Mouse (Mus musculus): ENCODE data around the gene Cbarp. TPM values are rescaled to one million over a fixed set of nuclear protein-coding genes. Genes with fewer than 3 reads are reported as not detected.

Gene Cbarp
- total and polyA plus RNA-seq, 2 experiments from 2014 or later, result 1.1 to 5.9 TPM

DNA sequence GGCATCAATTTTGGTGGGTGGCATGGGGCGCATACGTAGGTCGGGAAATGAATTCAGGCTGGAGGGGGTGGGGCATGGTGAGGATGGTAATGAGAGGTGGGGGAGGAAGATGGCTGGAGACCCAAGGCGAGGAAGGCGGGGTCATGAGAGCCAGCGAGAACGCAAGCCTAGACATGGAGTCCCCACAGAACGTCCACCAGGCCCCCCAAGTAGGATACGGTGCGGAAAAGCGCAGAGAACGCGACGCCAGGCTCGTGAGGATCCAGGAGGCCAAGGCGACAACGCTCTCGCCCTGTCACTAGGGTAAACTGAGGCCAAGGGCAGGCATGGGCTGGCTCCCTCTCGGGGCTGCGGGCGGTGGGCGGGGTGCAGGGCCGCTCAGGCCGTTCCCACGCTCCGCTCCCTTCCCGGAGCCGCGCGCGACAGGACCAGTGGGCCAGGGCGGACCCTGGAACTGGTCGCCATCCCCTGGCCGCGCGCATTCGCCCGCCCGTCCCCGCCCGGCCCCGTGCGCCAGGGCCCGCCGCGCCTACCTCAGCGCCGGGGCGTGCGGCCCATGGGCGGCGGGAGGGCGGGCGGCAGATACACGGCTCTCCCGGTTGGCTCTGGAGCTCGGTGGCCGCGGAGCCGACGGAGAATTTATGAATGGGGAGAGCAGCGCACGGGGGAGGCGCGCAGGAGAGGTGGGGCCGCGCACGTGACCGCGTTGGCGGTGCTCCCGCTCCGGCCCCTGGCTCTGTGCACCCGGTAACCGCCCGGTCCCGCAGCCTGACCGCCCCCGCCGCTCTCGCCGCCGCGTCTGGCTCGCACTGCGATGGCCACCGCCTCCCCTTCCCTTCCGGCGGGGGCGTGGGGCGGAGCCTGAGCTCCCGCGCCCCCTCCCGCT, 1.8 kb downstream of the Cbarp start, which contains the start of gene Atp5d:
TSS of gene Atp5d (plus strand) at position 80 of the 886 bp plus-strand sequence.
- no peak; the same call in 1 of the 2 replicates for TF ChIP-seq EP300 (IDR thresholded peaks at IDR 0.05; ENCODE audit: low read depth)
- WGBS, result under 1% methylated on average over 76 of the region's 94 CpGs
- H3K36me3 ChIP-seq (replicated peaks; ENCODE audit: control insufficient read depth, insufficient read depth, low read length), result peaks cover 5% of the 10 kb centered on the region
- no peak for ATAC-seq (ENCODE audit: insufficient read depth, low read depth)
- H3K9me3 ChIP-seq (replicated peaks; ENCODE audit: control insufficient read depth, low read length), result no peaks in the 10 kb centered on the region
- no peak within 1 kb of the TSS for H3K27ac ChIP-seq (ENCODE audit: low read depth)
- H3K9ac ChIP-seq (replicated peaks; ENCODE audit: low read depth, low read length), result peak within 1 kb of the TSS; percentile 63
- peak within 1 kb of the TSS; percentile 99 for H3K4me2 ChIP-seq (ENCODE audit: low read depth, low read length)
- DNase-seq (ENCODE audit: low spot score), result no peak
- H3K4me3 ChIP-seq (ENCODE audit: low read depth, low read length), result peak within 1 kb of the TSS; percentile 67
- H3K27me3 ChIP-seq (ENCODE audit: control insufficient read depth, insufficient read depth, low read length), result peaks cover 22% of the 10 kb centered on the region; the same call in 1 of the 2 replicates
- H3K4me1 ChIP-seq (ENCODE audit: control insufficient read depth, insufficient read depth), result peaks cover 29% of the 10 kb centered on the region

DNA sequence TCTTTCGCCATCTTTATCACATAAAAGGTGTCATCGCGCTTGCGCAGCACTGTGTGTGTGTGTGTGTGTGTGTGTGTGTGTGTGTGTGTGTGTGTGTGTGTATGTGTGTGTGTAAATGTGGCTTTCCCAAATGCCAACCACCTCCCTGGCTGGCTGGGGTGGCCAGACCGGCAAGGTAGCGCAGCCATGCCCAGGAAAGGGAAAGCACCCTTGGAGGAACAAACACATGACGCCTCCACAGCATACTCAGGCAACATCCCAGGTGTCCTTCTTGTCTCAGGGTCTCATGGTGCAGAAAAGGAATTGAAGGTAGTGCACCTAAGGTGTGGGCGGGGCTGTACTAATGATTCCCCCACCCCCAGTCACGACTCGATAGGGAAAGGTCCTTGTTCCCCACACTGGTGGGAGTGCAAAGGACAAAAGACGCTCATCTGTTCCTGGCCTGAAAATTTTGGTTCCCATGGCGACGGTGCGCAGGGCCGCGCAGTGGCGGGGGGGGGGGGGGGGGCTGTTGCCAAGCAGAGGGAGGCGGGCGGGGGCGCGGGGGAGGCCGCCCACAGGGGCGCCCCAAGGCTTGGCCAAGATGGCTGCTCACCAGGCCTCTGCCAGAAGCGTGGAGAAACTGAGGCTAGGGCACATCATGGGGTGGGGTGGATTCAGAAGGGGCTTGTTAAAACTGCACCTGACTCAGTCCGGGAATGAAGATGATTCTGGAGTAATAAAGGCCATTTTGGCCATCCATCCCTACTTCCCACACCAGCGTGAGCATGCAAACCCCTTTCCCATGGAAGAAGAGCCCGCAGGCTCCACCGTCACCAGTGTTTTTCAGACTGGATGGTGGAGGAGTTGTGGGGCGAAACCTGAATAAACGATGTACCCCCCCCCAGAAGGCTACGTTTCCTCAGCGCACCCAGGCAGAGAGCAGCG, 2.7 kb downstream of the Cbarp start:
- WGBS, result 7% methylated on average over 32 of the region's 33 CpGs
- H3K27ac ChIP-seq (ENCODE audit: low read depth), result no peak overlapping the region
- H3K36me3 ChIP-seq (replicated peaks; ENCODE audit: control insufficient read depth, insufficient read depth, low read length), result no peaks in the 10 kb centered on the region
- no peak overlapping the region; the same call in 1 of the 2 replicates for H3K9ac ChIP-seq (replicated peaks; ENCODE audit: low read depth, low read length)
- TF ChIP-seq EP300 (IDR thresholded peaks at IDR 0.05; ENCODE audit: low read depth) (no peak), CTCF (IDR thresholded peaks at IDR 0.05; ENCODE audit: low read depth) (no peak)
- peaks cover 22% of the 10 kb centered on the region; the same call in 1 of the 2 replicates for H3K27me3 ChIP-seq (ENCODE audit: control insufficient read depth, insufficient read depth, low read length)
- peaks cover 22% of the 10 kb centered on the region for H3K4me1 ChIP-seq (ENCODE audit: control insufficient read depth, insufficient read depth)
- peak overlapping the region; percentile 67 for H3K4me3 ChIP-seq (ENCODE audit: low read depth, low read length)
- DNase-seq (ENCODE audit: low spot score), result no peak
- H3K9me3 ChIP-seq (replicated peaks; ENCODE audit: control insufficient read depth, low read length), result no peaks in the 10 kb centered on the region
- no peak for ATAC-seq (ENCODE audit: insufficient read depth, low read depth)
- H3K4me2 ChIP-seq (ENCODE audit: low read depth, low read length), result peak overlapping the region; percentile 99

DNA sequence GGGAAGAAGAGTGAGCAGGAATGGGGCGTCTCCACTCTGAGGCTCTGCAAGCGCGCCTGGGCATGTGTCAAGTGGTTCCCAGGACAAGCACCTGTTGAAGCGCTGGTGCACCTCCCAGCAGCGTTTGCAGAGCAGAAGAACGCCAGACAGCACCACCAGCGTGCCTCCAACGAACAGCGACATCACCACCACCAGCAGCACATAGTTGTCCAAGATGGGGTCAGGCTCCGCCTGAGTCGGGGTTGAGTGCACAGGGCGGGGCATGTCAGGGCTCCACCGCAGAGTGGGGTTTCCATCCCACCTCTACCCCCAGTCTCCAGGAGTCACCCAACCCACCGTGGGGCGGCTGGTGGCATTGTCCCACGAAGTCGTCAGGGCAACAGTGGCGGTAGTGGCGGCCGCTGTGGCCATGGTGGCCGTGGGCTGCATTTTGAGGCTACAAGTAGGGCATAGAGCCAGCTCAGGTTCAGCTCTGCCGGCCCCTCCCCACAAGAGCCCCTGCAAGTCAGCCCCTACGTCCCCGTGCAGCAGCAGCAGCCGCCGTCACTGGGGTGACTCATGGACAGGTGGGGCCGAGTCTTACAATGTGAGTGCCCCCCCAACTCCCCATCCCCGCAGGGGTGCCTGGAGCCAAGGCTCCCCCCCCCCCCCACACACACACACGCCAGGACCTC, 3.5 kb downstream of the Cbarp start:
- DNase-seq (ENCODE audit: low spot score), result no peak
- peaks cover 22% of the 10 kb centered on the region for H3K4me1 ChIP-seq (ENCODE audit: control insufficient read depth, insufficient read depth)

DNA sequence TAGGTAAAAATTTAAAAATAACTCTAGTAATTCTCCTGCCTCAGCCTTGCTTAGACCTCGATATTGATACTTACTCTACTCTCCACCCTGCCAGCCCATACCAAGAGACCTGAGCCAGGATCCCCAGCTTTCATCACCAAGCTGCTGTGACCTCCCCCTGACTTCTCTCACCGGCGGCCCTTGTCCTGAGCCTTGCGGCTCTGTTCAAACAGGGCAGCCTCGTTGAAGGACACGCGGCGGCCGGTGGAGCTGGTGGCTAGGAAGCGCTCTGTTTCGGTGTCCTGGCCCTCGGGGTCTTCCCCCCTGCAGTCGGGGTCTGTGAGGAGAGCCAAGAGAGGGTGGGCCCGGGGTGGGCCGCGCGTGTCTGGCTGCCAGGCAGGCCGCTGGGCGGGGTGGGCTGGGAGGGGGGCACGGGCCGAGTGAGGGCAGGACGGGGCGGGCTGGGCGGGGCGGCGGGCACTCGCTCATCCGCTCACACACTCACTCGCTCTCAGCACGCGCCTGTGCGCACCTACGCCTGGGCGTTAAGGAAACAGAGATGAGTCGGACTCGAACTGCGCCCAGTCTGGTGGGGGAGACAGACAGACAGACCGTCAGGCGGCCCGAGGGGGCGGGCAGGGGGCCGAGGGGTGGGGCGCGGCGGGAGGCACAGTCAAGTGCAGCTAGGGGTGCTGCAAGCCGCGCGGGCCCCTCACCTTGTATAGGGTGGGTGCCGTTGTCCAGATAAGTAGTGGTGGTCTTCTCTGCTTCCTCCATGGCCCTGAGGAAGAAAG, 4.3 kb downstream of the Cbarp start:
- Histone ChIP-seq H3K36me3 (replicated peaks; ENCODE audit: control insufficient read depth, insufficient read depth, low read length) (peaks cover 8% of the 10 kb centered on the region), H3K9me3 (replicated peaks; ENCODE audit: control insufficient read depth, low read length) (no peaks in the 10 kb centered on the region), H3K4me3 (ENCODE audit: low read depth, low read length) (peak overlapping the region; percentile 27; the same call in 1 of the 2 replicates), H3K4me2 (ENCODE audit: low read depth, low read length) (peak overlapping the region; percentile 99), H3K4me1 (ENCODE audit: control insufficient read depth, insufficient read depth) (peaks cover 22% of the 10 kb centered on the region), H3K27me3 (ENCODE audit: control insufficient read depth, insufficient read depth, low read length) (peaks cover 22% of the 10 kb centered on the region; the same call in 1 of the 2 replicates), H3K9ac (replicated peaks; ENCODE audit: low read depth, low read length) (no peak overlapping the region), H3K27ac (ENCODE audit: low read depth) (no peak overlapping the region)
- 24% methylated on average over 42 of the region's 49 CpGs for WGBS
- no peak for DNase-seq (ENCODE audit: low spot score)
- ATAC-seq (ENCODE audit: insufficient read depth, low read depth), result no peak
- no peak for TF ChIP-seq EP300 (IDR thresholded peaks at IDR 0.05; ENCODE audit: low read depth)
- TF ChIP-seq CTCF (IDR thresholded peaks at IDR 0.05; ENCODE audit: low read depth), result no peak

More for the DNA sequence above, 3.5 kb downstream of the Cbarp start:
- peak overlapping the region; percentile 99 for H3K4me2 ChIP-seq (ENCODE audit: low read depth, low read length)
- peaks cover 22% of the 10 kb centered on the region; the same call in 1 of the 2 replicates for H3K27me3 ChIP-seq (ENCODE audit: control insufficient read depth, insufficient read depth, low read length)
- H3K27ac ChIP-seq (ENCODE audit: low read depth), result no peak overlapping the region
- no peaks in the 10 kb centered on the region for H3K9me3 ChIP-seq (replicated peaks; ENCODE audit: control insufficient read depth, low read length)
- TF ChIP-seq EP300 (IDR thresholded peaks at IDR 0.05; ENCODE audit: low read depth) (no peak), CTCF (IDR thresholded peaks at IDR 0.05; ENCODE audit: low read depth) (no peak)
- 10% methylated on average over 29 of the region's 29 CpGs for WGBS
- H3K9ac ChIP-seq (replicated peaks; ENCODE audit: low read depth, low read length), result no peak overlapping the region
- peak overlapping the region; percentile 27 for H3K4me3 ChIP-seq (ENCODE audit: low read depth, low read length)
- ATAC-seq (ENCODE audit: insufficient read depth, low read depth), result no peak
- peaks cover under 1% of the 10 kb centered on the region; the same call in 1 of the 2 replicates for H3K36me3 ChIP-seq (replicated peaks; ENCODE audit: control insufficient read depth, insufficient read depth, low read length)
